Mouse (Mus musculus) kidney, adult 11 months (tissue): ENCODE measurements around the gene Elmo3.

Experiments
- DNase-seq: peaks from one replicate; pipeline ENCODE4 v3.0.0; 2022

Gene Elmo3

DNA sequence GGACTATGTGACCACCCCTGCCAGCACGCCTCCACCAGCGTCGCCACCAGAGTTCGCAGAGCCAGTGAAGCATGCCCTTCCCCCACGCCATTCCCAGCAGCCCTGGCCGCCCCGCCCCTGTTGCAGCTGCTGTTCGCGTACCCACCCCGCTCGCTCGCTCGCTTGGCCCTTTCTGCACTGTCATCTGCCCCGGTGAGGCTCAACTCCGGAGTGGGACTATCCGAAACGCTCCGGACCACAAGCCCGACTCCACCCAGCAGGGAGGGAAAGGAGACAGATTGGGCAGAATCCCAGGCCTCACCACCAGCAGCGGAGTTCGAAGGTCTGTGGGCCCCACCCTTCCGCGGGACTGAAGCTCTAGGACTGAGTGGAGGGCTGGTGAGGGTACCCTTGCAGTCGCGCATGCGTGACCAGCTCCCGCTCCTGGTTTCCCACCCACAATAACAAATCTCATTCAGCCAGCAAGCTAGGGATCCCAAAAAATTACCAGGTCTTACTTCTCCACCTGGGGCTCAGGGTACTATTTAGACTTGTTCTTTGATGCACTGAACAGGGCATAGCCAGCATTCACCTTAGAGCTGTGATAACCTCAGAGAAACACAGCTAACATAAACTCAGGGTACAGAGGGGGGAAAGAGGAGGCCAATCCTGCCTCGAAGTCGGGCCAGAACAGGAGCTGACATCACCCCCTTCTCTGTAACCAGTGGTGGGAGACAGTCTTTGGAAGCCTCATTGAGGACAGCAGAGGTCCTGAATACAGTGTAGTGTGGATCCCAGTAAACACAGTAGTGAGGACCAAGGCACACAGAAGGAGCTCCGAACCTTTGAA lies 28.9 kb upstream of the Elmo3 start:
- peak; percentile 23 for DNase-seq

DNA sequence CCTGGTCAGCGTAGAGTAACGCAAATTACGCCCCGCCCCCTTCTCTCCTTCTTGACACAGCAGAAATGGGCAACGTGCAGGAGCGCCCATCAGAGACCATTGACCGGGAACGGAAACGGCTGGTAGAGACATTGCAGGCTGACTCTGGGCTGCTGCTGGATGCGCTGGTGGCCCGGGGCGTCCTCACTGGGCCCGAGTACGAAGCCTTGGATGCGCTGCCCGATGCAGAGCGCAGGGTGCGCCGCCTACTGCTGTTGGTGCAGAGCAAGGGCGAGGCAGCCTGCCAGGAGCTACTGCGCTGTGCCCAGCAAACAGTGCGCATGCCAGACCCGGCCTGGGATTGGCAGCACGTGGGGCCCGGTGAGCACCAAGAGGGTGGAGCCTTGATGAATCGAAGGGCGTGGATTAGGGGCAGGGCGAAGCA lies 26.5 kb upstream of the Elmo3 start:
- peak; percentile 94 for DNase-seq

- DNase-seq, result no peak
Observed at GRCm38 (mm10) chr8:105280567-105280966, 24.8 kb upstream of the Elmo3 start.

GRCm38 (mm10) chr8:105281821-105282220 lies 23.6 kb upstream of the Elmo3 start:
- DNase-seq, result no peak

GRCm38 (mm10) chr8:105282239-105282638 lies 23.2 kb upstream of the Elmo3 start:
- no peak for DNase-seq

DNA sequence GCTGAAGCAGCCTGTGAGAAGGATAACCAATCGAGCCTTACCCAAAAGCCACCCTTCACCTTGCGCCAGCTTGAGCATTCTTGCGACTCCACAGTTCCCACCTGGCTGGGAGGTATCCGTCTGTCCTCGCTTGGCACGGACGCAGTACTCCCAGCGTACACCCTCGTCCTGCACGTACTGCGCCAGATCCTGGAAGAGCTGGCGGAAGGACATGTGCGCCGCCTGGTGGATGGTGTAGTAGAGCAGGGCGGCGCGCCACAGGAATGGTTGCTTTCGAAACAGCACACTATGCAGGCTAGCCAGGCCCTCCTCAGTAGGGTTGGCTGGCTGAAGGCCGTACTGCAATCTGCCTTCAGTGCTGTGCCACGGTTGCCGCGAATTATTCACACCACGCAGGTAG lies 22.3 kb upstream of the Elmo3 start:
- DNase-seq, result peak; percentile 30

DNA sequence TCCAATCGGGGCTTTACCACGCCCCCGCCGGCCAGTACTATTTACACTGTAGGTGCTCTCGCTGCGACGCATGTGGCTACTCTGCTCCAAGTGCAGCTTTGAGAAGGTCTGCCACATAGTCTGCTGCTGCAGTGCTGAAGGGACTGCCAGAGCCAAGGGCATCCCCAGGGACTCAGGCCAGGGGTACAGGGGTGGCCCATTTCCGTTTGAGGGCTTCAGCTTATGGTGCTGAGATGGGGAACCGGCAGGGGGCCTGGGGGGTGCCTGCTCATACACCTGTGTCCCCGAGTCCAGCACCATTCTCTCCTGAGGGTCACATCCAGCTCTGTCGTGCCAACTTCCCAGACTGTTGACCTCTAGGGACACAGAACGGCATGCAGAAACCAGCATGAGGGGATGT lies 19.9 kb upstream of the Elmo3 start:
- DNase-seq, result no peak

GRCm38 (mm10) chr8:105286907-105287306 lies 18.5 kb upstream of the Elmo3 start:
- DNase-seq, result no peak

GRCm38 (mm10) chr8:105288231-105288630 lies 17.2 kb upstream of the Elmo3 start:
- no peak for DNase-seq

DNA sequence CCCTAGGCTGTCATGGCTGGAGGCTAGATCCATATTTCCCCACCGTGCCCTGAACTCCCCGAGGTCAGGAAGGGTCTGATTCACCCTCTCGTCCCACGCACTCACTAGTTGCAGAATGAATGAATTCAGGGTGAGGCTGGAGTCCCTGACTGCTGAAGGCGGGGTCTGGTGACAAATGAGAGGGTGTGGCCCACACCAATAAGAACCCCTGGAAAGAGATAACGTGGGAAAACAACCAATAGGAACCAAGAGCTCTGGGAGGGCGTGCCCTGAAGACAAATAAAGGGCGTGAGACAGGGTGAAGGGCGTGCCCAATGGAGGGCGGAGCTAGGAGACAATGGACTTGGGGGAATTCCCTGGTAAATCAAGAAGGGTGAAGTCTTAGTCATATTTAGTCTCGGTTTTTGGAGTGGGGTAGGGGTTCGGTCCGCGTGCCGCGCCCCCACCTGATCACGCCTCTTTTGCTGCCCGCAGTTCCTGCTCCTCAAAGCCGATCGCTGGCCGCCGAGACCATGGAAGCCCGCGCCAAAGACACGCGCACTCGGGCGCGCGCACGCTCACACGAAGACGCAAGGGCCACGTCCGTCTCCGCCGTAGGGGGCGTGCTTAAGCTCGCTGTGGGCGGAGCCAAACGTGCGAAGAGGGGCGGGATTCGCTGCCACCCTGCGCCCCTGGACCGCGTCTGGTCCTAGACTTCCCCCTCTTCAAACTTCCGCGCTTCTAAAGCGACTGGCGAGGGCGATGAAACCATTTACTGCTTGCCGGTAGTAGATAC lies 16.3 kb upstream of the Elmo3 start:
- DNase-seq, result peak; percentile 85

DNA sequence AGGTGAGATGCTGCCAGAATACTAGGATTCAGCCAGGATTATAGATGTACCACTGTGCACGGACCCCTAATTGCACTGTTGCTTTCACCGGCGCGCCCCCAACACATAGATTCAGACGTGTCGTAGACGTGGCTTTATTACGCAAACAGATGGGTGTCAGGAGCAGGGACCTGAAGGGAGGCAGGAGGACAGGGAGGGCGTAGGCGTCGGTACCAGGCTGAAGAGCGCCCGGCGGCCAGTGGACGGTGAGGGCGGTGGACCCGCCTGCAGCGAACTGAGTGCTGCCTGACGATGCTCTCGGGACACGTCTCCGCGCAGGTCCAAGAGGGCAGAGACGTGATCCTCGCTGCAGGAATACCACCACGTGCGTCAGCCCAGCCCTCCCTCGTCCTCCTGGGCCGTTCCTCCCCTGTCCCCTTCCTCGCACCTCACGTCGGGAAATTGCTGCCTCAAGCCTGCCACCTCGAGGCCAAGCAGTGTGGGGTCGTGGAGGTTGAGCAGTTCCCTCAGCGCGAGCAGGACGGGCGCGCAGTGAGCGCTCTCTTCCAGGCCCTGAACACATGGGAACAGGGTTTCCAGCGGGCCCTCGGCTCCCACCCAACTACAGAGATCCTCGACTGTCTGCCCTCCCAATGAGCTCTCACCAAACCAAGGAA lies 15.5 kb upstream of the Elmo3 start, which contains the start of gene 4931428F04Rik:
TSS of gene 4931428F04Rik (minus strand) at position 60 of the 656 bp plus-strand sequence.
- peak; percentile 27 for DNase-seq

GRCm38 (mm10) chr8:105290554-105291314 lies 14.7 kb upstream of the Elmo3 start:
- DNase-seq, result peak; percentile 80

DNA sequence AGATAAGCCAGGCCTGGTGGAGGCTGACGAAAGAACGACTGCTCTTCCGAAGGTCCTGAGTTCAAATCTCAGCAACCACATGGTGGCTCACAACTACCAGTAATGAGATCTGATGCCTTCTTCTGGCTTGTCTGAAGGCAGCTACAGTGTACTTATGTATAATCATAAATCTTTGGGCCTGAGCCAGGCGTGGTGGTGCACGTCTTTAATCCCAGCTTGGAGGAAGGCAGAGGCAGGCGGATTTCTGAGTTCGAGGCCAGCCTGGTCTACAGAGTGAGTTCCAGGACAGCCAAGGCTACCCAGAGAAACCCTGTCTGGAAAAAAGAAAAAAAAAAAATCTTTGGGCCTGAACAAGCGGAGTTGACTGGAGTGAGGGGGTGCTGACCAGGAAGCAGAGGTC lies 14.0 kb upstream of the Elmo3 start:
- peak; percentile 12 for DNase-seq

GRCm38 (mm10) chr8:105291802-105292201 lies 13.6 kb upstream of the Elmo3 start:
- DNase-seq, result peak; percentile 4

GRCm38 (mm10) chr8:105292471-105292870 lies 12.9 kb upstream of the Elmo3 start:
- no peak for DNase-seq

GRCm38 (mm10) chr8:105293405-105293804 lies 12.0 kb upstream of the Elmo3 start:
- DNase-seq, result peak; percentile 6

DNA sequence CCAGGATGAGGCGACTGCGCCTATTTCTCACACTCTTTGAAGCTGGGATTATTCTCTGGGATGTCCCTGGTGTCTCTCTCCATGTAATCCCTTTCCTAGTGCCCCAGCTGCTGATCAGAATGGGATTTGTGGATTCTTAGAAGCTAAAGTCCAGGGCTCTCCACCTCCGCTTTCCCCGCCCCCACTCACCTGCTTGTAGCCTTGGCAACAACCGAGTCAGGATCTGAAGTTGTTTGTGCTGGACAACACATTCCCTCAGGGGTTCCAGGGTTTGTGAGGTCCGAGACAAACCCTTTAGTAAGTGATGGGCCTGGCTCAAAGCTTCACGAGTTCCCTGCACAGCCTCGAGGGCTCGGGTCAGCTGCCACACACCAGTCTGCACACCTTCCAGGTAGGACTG lies 10.6 kb upstream of the Elmo3 start:
- DNase-seq, result no peak

GRCm38 (mm10) chr8:105295256-105295655 lies 10.1 kb upstream of the Elmo3 start:
- DNase-seq, result no peak

- DNase-seq, result no peak
Observed at GRCm38 (mm10) chr8:105295895-105296573, 9.4 kb upstream of the Elmo3 start, which contains the start of gene Exoc3l. Gene Exoc3l (minus strand): TSS chr8:105296101.

GRCm38 (mm10) chr8:105297511-105298192 lies 7.7 kb upstream of the Elmo3 start, which contains the start of gene E2f4:
Gene E2f4 (plus strand): TSS chr8:105297663.
- DNase-seq, result peak; percentile 93
